Mouse (Mus musculus) midbrain, embryonic 13.5 days (tissue): ENCODE results near the gene Mettl2. TPM values are rescaled to one million over a fixed set of nuclear protein-coding genes. Genes with fewer than 3 reads are reported as not detected.
"Not testable (repeated sequence)": the region's sequence is repeated elsewhere in the genome, so short reads cannot be mapped to it uniquely, and the experiment has no call there.

Experiments used
- ATAC-seq: fragments of 200-750 bp; cut with Nextera tagmentation; 2 replicates; pipeline ENCODE4 v1.8.0; 2017; ENCODE audit warnings: mild to moderate bottlenecking, moderate TSS enrichment, moderate library complexity
- H3K27ac ChIP-seq: fragments of 300-500 bp; sonication (generic); 2 replicates; pipeline ENCODE4 v1.5.1; 2015; ENCODE audit warnings: inconsistent platforms, mild to moderate bottlenecking, moderate library complexity
- H3K27me3 ChIP-seq: fragments of 300-500 bp; sonication (generic); 2 replicates; pipeline ENCODE4 v1.6.1; 2015; ENCODE audit warnings: mild to moderate bottlenecking, inconsistent platforms
- H3K36me3 ChIP-seq: fragments of 300-500 bp; sonication (generic); 2 replicates; pipeline ENCODE4 v1.6.1; 2015; ENCODE audit warnings: mild to moderate bottlenecking, inconsistent platforms
- H3K4me1 ChIP-seq: fragments of 300-500 bp; sonication (generic); replicated peaks from 2 replicates; pipeline ENCODE4 v1.6.1; 2015; ENCODE audit warnings: inconsistent platforms
- H3K4me2 ChIP-seq: fragments of 300-500 bp; sonication (generic); replicated peaks from 2 replicates; pipeline ENCODE4 v1.6.1; 2015; ENCODE audit warnings: moderate library complexity, mild to moderate bottlenecking, inconsistent platforms
- H3K4me3 ChIP-seq: fragments of 300-500 bp; sonication (generic); replicated peaks from 2 replicates; pipeline ENCODE4 v1.5.1; 2015; ENCODE audit warnings: mild to moderate bottlenecking, inconsistent platforms
- H3K9ac ChIP-seq: fragments of 300-500 bp; sonication (generic); replicated peaks from 2 replicates; pipeline ENCODE4 v1.6.1; 2015; ENCODE audit warnings: mild to moderate bottlenecking, inconsistent platforms
- H3K9me3 ChIP-seq: fragments of 300-500 bp; sonication (generic); 2 replicates; pipeline ENCODE4 v1.6.1; 2016; ENCODE audit warnings: mild to moderate bottlenecking, inconsistent platforms
- WGBS: fragments of 180-500 bp; shearing (Covaris S2); methylation state at CpG from one replicate; pipeline ENCODE4 v1.1.7; 2015; 5-methylcytosine and 5-hydroxymethylcytosine counted together
- polyA plus RNA-seq: library from polyadenylated mRNA; unstranded; fragments of >200 nt; fragmentation: Nextera tagmentation; extraction: Ambion mirVana; gene quantifications from 2 replicates; pipeline ENCODE4 v1.2.1, GENCODE M21; 2015

Gene Mettl2
- polyA plus RNA-seq = 32.0 and 34.5 TPM in 2 replicates

DNA sequence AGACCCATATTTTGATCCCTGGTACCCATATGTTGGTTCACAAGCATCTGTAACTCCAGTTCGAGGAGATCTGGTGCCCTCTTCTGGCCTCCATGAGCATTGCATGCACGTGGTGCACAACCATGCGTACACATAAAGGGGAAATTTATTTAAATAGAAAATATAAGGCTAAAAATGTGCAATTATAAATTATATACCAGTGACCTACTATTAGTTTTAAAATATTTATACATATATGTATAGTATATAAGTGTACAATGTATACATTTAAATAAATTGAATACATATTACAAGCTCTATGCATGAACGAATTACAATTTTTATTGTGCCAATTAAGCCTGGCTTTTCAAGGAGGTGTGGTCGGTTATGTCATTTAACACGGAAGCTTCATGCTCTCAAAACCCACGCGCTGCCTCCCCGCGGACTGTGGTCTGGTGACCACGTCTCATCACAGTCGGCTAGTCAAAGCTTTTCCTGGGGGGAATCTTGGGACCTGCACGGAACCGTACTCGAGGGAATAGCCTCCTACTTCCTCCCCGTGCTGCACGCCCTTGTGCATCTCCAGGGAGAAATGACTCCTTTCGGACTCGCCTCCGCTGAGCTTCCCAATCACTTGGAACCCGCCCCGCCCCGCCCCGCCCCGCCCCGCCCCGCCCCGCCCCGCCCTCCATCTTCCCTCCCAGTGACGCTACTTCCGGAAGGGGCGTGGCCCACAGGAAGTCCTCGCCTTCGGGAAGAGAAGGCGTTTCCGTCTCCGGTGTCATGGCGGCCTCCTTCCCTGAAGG lies at the start of gene Mettl2:
TSS of gene Mettl2 (plus strand) at position 691 of the 785 bp plus-strand sequence.
- no peaks in the 10 kb centered on the region for H3K9me3 ChIP-seq
- no peaks in the 10 kb centered on the region for H3K27me3 ChIP-seq
- peak within 1 kb of the TSS; percentile 91 for H3K4me2 ChIP-seq
- H3K9ac ChIP-seq = peak within 1 kb of the TSS; percentile 78
- H3K4me3 ChIP-seq = peak within 1 kb of the TSS; percentile 99
- H3K27ac ChIP-seq = peak within 1 kb of the TSS; percentile 72
- peaks cover 16% of the 10 kb centered on the region for H3K36me3 ChIP-seq
- peak; percentile 91 for ATAC-seq
- WGBS = 1% methylated on average over 35 of the region's 38 CpGs
- peaks cover 13% of the 10 kb centered on the region for H3K4me1 ChIP-seq

DNA sequence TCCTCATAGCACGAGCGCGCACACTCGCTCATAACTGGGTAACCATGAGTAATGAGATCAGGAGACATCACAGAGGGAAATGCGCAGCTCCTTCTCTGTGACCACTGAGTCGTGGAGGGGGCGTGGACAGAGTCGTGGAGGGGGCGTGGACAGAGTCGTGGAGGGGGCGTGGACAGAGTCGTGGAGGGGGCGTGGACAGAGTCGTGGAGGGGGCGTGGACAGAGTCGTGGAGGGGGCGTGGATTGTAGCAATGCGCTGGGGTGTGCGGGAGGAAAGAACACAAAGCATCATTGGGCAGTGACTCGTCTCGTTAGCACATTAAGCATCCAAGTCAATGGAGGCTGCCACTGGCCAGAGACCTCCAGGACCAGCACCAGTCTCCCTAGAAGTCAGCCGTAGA lies 13.8 kb upstream of the Mettl2 start:
- ATAC-seq, H3K9me3 ChIP-seq, H3K4me3 ChIP-seq, H3K27ac ChIP-seq, H3K9ac ChIP-seq, H3K36me3 ChIP-seq, H3K4me1 ChIP-seq, H3K27me3 ChIP-seq, H3K4me2 ChIP-seq: not testable (repeated sequence)
- 85% methylated on average over 22 of the region's 22 CpGs for WGBS

DNA sequence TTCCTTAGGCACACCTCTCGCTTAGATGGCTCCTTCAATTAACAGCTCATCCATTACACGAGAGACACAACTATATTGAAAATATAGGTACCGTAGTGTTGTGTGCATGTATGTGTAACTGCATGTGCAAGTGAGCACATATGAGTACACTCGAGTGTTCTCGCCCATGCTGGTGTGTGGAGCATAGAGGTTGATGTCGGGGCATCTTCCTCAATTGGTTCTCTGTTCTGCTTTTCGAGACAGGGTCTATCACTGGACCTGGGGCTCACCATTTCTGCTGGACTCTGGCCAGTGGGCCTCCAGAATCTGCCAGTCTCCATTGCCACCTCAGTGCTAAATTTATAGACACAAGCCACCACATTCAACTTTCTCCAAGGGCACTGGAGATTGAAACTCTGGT lies 8.4 kb upstream of the Mettl2 start:
- 90% methylated on average over 7 of the region's 7 CpGs for WGBS
- no peaks in the 10 kb centered on the region for H3K36me3 ChIP-seq
- no peak overlapping the region for H3K4me3 ChIP-seq
- no peak overlapping the region for H3K9ac ChIP-seq
- H3K4me2 ChIP-seq = no peak overlapping the region
- H3K27me3 ChIP-seq = no peaks in the 10 kb centered on the region
- no peaks in the 10 kb centered on the region for H3K4me1 ChIP-seq
- H3K9me3 ChIP-seq = no peaks in the 10 kb centered on the region
- no peak overlapping the region for H3K27ac ChIP-seq
- ATAC-seq = no peak

DNA sequence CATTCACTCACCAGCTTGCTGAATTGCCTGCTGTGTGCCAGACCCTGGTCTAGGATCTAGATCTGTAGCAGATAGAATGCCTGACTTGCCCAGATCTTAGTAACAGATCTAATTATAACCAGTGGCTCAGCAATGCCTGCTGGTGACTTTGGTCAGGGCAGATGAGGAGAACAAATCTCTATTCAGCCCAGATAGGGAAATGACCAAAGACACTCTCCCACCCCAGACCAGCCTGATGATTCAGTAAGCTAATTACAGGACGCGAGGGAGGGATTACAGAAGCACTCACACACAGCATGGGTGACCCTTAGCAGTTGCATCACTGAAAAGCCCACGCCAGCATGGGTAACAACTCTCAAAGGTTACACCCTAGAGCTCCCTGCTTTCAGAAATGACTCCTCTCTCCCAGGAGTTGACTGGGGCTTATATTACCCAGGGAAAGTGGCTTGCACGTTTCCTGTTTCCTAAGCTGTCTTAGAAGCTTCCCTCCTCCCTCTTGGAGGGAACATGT lies 5.6 kb upstream of the Mettl2 start:
- WGBS = 35% methylated on average over 4 of the region's 4 CpGs
- Histone ChIP-seq H3K27ac (no peak overlapping the region), H3K27me3 (no peaks in the 10 kb centered on the region), H3K4me2 (no peak overlapping the region), H3K9me3 (no peaks in the 10 kb centered on the region), H3K4me3 (no peak overlapping the region), H3K36me3 (no peaks in the 10 kb centered on the region), H3K9ac (no peak overlapping the region), H3K4me1 (no peaks in the 10 kb centered on the region)
- no peak for ATAC-seq

DNA sequence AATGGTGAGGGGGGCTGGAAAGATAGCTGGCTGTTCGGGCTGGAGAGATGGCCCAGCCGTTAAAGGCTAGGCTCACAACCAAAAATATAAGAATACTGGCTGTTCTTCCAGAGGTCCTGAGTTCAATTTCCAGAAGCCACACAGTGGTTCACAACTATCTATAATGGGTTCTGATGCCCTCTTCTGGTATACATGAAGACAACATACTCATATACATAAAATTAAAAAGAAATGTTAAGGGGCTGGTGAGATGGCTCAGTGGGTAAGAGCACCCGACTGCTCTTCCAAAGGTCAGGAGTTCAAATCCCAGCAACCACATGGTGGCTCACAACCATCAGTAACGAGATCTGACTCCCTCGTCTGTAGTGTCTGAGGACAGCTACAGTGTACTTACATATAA lies 4.4 kb upstream of the Mettl2 start:
- ATAC-seq, H3K27ac ChIP-seq, H3K4me1 ChIP-seq, H3K9ac ChIP-seq, H3K4me2 ChIP-seq, H3K27me3 ChIP-seq, H3K36me3 ChIP-seq, H3K9me3 ChIP-seq, H3K4me3 ChIP-seq: not testable (repeated sequence)
- WGBS = 85% methylated on average over 5 of the region's 5 CpGs

DNA sequence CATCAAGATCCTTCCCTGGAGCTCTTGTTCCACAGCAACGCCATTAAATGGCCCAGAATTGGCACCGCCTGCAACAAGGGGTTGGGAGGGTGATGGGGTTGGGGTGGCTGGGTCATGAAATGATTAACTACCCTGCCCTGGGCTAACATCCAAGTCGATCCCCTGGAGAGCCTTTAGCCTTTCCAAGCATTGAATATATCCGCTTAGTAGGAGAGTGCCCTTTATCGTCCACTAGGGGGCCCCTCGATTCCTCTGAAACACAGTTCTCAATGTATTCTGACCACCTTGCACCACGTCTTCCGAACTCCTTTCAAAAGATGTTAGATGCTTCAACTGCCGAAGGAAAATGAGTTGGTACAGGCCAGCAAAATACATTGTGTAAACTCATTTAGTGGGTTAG lies 2.2 kb upstream of the Mettl2 start:
- Histone ChIP-seq H3K4me2 (no peak overlapping the region), H3K4me3 (no peak overlapping the region), H3K27me3 (no peaks in the 10 kb centered on the region), H3K27ac (no peak overlapping the region), H3K9ac (no peak overlapping the region), H3K9me3 (no peaks in the 10 kb centered on the region), H3K4me1 (peaks cover 13% of the 10 kb centered on the region), H3K36me3 (peaks cover 4% of the 10 kb centered on the region)
- ATAC-seq = no peak
- WGBS = 9% methylated on average over 9 of the region's 9 CpGs

DNA sequence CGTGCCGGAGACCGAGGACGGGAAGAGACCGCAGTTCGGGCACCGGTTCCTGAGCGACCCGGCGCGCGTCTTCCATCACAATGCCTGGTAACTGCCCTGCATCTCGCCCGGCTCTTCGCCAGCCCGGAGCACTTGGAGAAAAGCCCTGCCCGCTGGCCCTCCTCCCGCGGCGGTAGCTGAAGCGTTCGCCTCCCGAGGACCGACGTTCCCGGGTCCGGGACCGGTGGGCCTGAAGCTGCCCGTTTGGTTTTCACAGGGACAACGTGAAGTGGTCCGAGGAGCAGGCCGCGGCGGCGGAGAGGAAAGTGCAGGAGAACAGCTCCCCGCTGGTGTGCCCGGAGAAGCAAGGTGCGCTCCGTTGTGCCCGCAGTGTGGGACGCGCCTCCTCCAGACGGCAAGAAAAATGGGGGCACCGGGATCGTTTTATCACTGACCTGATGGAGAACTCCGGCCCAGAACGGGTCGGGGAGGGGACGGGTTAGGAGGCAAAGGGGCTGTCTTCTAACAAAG lies 350 bp downstream of the Mettl2 start:
- ATAC-seq = no peak; the same call in 1 of the 2 replicates
- peaks cover 22% of the 10 kb centered on the region for H3K36me3 ChIP-seq
- no peak overlapping the region for H3K27ac ChIP-seq
- peak overlapping the region; percentile 78 for H3K9ac ChIP-seq
- H3K9me3 ChIP-seq = no peaks in the 10 kb centered on the region
- H3K27me3 ChIP-seq = no peaks in the 10 kb centered on the region
- H3K4me1 ChIP-seq = peaks cover 13% of the 10 kb centered on the region
- H3K4me3 ChIP-seq = peak overlapping the region; percentile 99
- peak overlapping the region; percentile 91 for H3K4me2 ChIP-seq
- under 1% methylated on average over 47 of the region's 49 CpGs for WGBS

DNA sequence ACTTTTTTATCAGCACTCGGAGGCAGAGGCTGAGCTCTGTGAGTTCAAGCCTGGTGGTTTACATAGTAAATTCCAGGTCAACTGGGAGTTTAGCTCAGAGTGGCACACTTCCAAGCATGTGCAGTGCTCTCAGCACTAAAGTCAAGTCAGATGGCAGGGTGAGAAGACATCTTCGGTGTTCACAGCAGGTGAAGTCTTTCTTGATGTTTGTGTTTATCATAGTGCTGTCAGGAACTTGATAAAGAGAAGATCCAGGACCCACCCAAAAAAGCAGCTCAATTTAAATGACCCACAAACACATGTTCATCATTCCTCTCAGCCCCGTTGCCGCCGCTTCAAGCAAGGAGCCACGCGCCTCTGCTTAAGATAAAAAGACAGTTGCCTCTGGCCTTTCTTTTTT lies 9.5 kb downstream of the Mettl2 start:
- H3K27ac ChIP-seq = no peak overlapping the region
- no peaks in the 10 kb centered on the region for H3K4me1 ChIP-seq
- no peak overlapping the region for H3K4me2 ChIP-seq
- H3K9ac ChIP-seq = no peak overlapping the region
- H3K36me3 ChIP-seq = peaks cover 98% of the 10 kb centered on the region
- no peak overlapping the region for H3K4me3 ChIP-seq
- H3K9me3 ChIP-seq = no peaks in the 10 kb centered on the region
- no peak for ATAC-seq
- WGBS = 96% methylated on average over 7 of the region's 7 CpGs
- no peaks in the 10 kb centered on the region for H3K27me3 ChIP-seq

DNA sequence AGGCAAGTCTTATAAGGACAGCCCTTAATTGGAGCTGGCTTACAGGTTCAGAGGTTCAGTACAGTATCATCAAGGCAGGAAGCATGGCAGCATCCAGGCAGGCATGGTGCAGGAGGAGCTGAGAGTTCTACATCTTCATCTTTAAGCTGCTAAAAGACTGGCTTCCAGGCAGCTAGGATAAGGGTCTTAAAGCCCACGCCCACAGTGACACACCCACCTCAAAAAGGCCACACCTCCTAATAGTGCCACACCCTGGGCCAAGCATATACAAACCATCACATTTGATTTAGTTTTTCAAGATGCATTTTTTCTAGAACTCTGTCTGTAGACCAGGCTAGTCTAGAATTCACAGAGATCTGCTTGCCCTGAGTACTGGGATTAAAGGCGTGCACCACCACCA lies 11.0 kb downstream of the Mettl2 start:
- H3K4me2 ChIP-seq, H3K27ac ChIP-seq, ATAC-seq, H3K9ac ChIP-seq, H3K27me3 ChIP-seq, H3K4me1 ChIP-seq, H3K9me3 ChIP-seq, H3K4me3 ChIP-seq: not testable (repeated sequence)
- 95% methylated on average over 2 of the region's 2 CpGs for WGBS
- peaks cover 94% of the 10 kb centered on the region for H3K36me3 ChIP-seq

DNA sequence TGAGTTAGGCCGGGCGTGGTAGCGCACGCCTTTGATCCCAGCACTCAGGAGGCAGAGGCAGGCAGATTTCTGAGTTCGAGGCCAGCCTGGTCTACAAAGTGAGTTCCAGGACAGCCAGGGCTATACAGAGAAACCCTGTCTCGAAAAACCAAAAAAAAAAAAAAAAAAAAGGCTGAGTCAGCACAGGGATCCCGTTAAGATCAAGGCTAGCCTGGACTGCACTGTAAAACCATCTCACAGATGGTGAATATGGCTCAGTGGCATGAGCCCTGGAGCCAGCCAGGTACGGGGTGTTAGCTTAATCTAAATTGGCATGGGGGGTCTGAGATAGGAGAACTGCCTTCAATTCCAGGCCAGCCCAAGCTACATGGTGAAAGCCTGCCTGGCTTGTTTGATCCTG lies 14.3 kb downstream of the Mettl2 start:
- peaks cover 62% of the 10 kb centered on the region for H3K36me3 ChIP-seq
- not testable (repeated sequence) for H3K4me3 ChIP-seq, H3K27ac ChIP-seq, H3K4me1 ChIP-seq, H3K9ac ChIP-seq, H3K9me3 ChIP-seq, H3K27me3 ChIP-seq, ATAC-seq, H3K4me2 ChIP-seq
- WGBS = 98% methylated on average over 8 of the region's 8 CpGs

DNA sequence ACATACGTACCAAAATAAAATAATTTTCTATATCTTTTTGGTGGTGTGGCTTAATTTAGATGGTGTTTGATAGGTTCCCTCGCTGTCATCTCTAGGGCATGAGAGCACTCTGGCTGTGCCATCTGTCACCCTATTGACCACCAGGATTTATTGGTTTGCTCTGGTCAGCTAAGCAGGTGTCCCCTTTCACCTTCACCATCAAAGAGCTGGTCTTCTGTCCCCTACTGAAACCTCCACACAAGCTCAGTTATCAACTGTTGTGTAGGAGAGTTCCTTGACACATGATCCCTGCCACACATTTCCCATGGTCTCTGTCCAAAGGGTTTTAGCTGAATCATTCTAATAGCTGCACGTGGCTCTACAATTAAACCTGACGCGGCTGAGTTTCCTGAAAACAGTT lies 14.9 kb downstream of the Mettl2 start:
- Histone ChIP-seq H3K9me3 (no peaks in the 10 kb centered on the region), H3K4me3 (no peak overlapping the region), H3K27me3 (no peaks in the 10 kb centered on the region), H3K36me3 (peaks cover 56% of the 10 kb centered on the region), H3K27ac (no peak overlapping the region), H3K9ac (no peak overlapping the region), H3K4me2 (no peak overlapping the region), H3K4me1 (no peaks in the 10 kb centered on the region)
- no peak for ATAC-seq
- 96% methylated on average over 5 of the region's 5 CpGs for WGBS

DNA sequence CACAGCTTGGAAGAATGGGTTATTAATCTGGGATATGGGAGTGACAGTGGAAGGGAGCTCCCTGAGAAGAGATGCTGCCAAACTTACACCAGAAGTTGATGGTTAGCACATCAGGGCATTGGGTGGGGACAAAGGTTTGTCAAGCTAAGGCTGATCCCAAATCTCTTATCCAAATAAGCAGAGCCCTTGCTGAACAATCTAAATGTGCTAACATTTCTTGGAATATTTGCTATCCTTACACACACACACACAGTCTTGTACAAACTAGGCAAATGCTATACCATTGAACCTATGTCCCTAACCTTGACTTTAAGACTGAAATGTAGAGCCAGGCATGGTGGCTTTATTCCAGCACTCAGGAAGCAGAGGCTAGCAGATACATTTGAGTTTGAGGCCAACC lies 17.3 kb downstream of the Mettl2 start:
- peaks cover 31% of the 10 kb centered on the region for H3K36me3 ChIP-seq
- no peak overlapping the region for H3K27ac ChIP-seq
- H3K27me3 ChIP-seq = no peaks in the 10 kb centered on the region
- no peak overlapping the region for H3K4me3 ChIP-seq
- H3K4me2 ChIP-seq = no peak overlapping the region
- no peaks in the 10 kb centered on the region for H3K4me1 ChIP-seq
- no peak overlapping the region for H3K9ac ChIP-seq
- no peaks in the 10 kb centered on the region for H3K9me3 ChIP-seq
- no peak for ATAC-seq

DNA sequence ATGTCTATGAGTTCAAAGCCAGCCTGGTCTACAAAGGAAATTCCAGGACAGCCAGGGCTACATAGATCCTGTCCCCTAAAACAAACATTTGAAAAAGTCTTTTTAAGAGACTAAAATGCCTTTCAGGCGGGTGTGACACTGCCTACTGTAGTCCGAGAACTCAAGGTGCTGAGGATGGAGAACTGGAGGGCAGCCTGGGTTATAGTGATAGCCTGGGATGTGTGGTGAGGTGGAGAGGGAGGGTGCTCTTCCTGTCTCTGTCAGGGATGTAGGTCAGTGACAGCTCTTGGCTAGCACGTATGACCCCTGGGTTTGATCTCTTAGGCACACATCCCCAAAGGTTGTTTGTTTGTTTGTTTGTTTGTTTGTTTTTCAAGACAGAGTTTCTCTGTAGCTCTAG lies 17.9 kb downstream of the Mettl2 start:
- Histone ChIP-seq H3K9me3 (no peaks in the 10 kb centered on the region), H3K36me3 (peaks cover 26% of the 10 kb centered on the region), H3K4me1 (no peaks in the 10 kb centered on the region), H3K4me2 (no peak overlapping the region), H3K27ac (no peak overlapping the region), H3K4me3 (no peak overlapping the region), H3K9ac (no peak overlapping the region), H3K27me3 (no peaks in the 10 kb centered on the region)
- WGBS = 88% methylated on average over 3 of the region's 3 CpGs
- no peak for ATAC-seq
